Mouse (Mus musculus) hindbrain, embryonic 11.5 days (tissue): ENCODE measurements around the gene Hoxd3. TPM values are rescaled to one million over a fixed set of nuclear protein-coding genes. Genes with fewer than 3 reads are reported as not detected.

ENCODE experiments used
- ATAC-seq: fragments of 200-750 bp; cut with Nextera tagmentation; 2 replicates; pipeline ENCODE4 v1.8.0; 2017; ENCODE audit warnings: mild to moderate bottlenecking, moderate TSS enrichment, moderate library complexity; ENCODE audit not compliant: low FRiP score
- DNase-seq: peaks from one replicate; pipeline ENCODE4 v3.0.0-alpha.2; 2015; ENCODE audit warnings: low spot score
- H3K27ac ChIP-seq: fragments of 300-500 bp; sonication (generic); 2 replicates; pipeline ENCODE4 v1.5.1; 2014; ENCODE audit warnings: mild to moderate bottlenecking, low read depth, low read length
- H3K27me3 ChIP-seq: fragments of 300-500 bp; sonication (generic); 2 replicates; pipeline ENCODE4 v1.6.1; 2014; ENCODE audit warnings: mild to moderate bottlenecking, low read length, moderate library complexity, mixed read lengths; ENCODE audit not compliant: control insufficient read depth, insufficient read depth
- H3K36me3 ChIP-seq: fragments of 300-500 bp; sonication (generic); 2 replicates; pipeline ENCODE4 v1.6.1; 2014; ENCODE audit warnings: mild to moderate bottlenecking, low read length, moderate library complexity, mixed read lengths; ENCODE audit not compliant: control insufficient read depth, insufficient read depth
- H3K4me1 ChIP-seq: fragments of 300-500 bp; sonication (generic); replicated peaks from 2 replicates; pipeline ENCODE4 v1.6.1; 2014; ENCODE audit warnings: low read length, mixed read lengths; ENCODE audit not compliant: control insufficient read depth, insufficient read depth
- H3K4me2 ChIP-seq: fragments of 300-500 bp; sonication (generic); replicated peaks from 2 replicates; pipeline ENCODE4 v1.6.1; 2014; ENCODE audit warnings: mild to moderate bottlenecking, low read depth, low read length
- H3K4me3 ChIP-seq: fragments of 300-500 bp; sonication (generic); 2 replicates; pipeline ENCODE4 v1.5.1; 2014; ENCODE audit warnings: low read depth, low read length
- H3K9ac ChIP-seq: fragments of 300-500 bp; sonication (generic); 2 replicates; pipeline ENCODE4 v1.6.1; 2014; ENCODE audit warnings: low read depth, low read length
- H3K9me3 ChIP-seq: fragments of 300-500 bp; sonication (generic); 2 replicates; pipeline ENCODE4 v1.6.1; 2016; ENCODE audit warnings: low read length; ENCODE audit not compliant: control insufficient read depth
- WGBS: fragments of 180-500 bp; shearing (Covaris S2); extraction: QIAGEN DNeasy Blood & Tissue Kit; methylation state at CpG from one replicate; pipeline ENCODE4 v1.1.7; 2014; 5-methylcytosine and 5-hydroxymethylcytosine counted together
- polyA plus RNA-seq: library from polyadenylated mRNA; unstranded; fragments of >200 nt; fragmentation: Nextera tagmentation; extraction: Ambion mirVana; gene quantifications from 2 replicates; pipeline ENCODE4 v1.2.1, GENCODE M21; 2014

Hoxd3 gene
- 49.5 and 58.0 TPM in 2 replicates for polyA plus RNA-seq

GRCm38 (mm10) chr2:74711721-74712621 lies at the start of gene Hoxd3, which contains the start of gene Hoxd4:
Gene Hoxd3 (plus strand): TSS chr2:74711927.
Gene Hoxd4 (plus strand): TSS chr2:74711929.
- Histone ChIP-seq H3K4me2 (peak within 1 kb of the TSS; percentile 32), H3K9ac (no peak within 1 kb of the TSS), H3K4me1 (no peaks in the 10 kb centered on the region), H3K4me3 (peak within 1 kb of the TSS; percentile 17; the same call in 1 of the 2 replicates), H3K9me3 (no peaks in the 10 kb centered on the region), H3K36me3 (no peaks in the 10 kb centered on the region), H3K27ac (no peak within 1 kb of the TSS), H3K27me3 (peaks cover 86% of the 10 kb centered on the region)
- DNase-seq, result no peak
- ATAC-seq, result no peak
- WGBS, result 0% methylated on average over 63 of the region's 65 CpGs

GRCm38 (mm10) chr2:74663291-74663925 lies 48.3 kb upstream of the Hoxd3 start:
- DNase-seq, result peak; percentile 77
- no peak for ATAC-seq
- 5% methylated on average over 18 of the region's 18 CpGs for WGBS
- peaks cover 5% of the 10 kb centered on the region; the same call in 1 of the 2 replicates for H3K4me1 ChIP-seq
- no peak overlapping the region for H3K9ac ChIP-seq
- no peaks in the 10 kb centered on the region for H3K36me3 ChIP-seq
- H3K27ac ChIP-seq, result no peak overlapping the region
- H3K4me2 ChIP-seq, result no peak overlapping the region
- H3K9me3 ChIP-seq, result no peaks in the 10 kb centered on the region
- H3K27me3 ChIP-seq, result peaks cover 96% of the 10 kb centered on the region
- no peak overlapping the region for H3K4me3 ChIP-seq

- H3K36me3 ChIP-seq, result no peaks in the 10 kb centered on the region
- ATAC-seq, result no peak
- no peak overlapping the region for H3K27ac ChIP-seq
- H3K4me2 ChIP-seq, result no peak overlapping the region
- peaks cover 91% of the 10 kb centered on the region for H3K27me3 ChIP-seq
- H3K9ac ChIP-seq, result no peak overlapping the region
- 3% methylated on average over 7 of the region's 7 CpGs for WGBS
- DNase-seq, result no peak
- 0 out of 2 replicates have a peak, but pooled peaks cover 5% of the 10 kb centered on the region for H3K4me1 ChIP-seq
- no peaks in the 10 kb centered on the region for H3K9me3 ChIP-seq
- H3K4me3 ChIP-seq, result no peak overlapping the region
Observed at GRCm38 (mm10) chr2:74666411-74666810, 45.3 kb upstream of the Hoxd3 start.

GRCm38 (mm10) chr2:74667191-74667841 lies 44.4 kb upstream of the Hoxd3 start:
- Histone ChIP-seq H3K9ac (no peak overlapping the region), H3K9me3 (no peaks in the 10 kb centered on the region), H3K27me3 (peaks cover 91% of the 10 kb centered on the region), H3K4me2 (no peak overlapping the region), H3K4me1 (0 out of 2 replicates have a peak, but pooled peaks cover 2% of the 10 kb centered on the region), H3K27ac (no peak overlapping the region), H3K4me3 (no peak overlapping the region), H3K36me3 (no peaks in the 10 kb centered on the region)
- WGBS, result 1% methylated on average over 36 of the region's 36 CpGs
- ATAC-seq (no peak), DNase-seq (no peak)

- ATAC-seq (peak; percentile 53), DNase-seq (no peak)
- H3K27ac ChIP-seq, result no peak within 1 kb of the TSS
- WGBS, result 0% methylated on average over 7 of the region's 51 CpGs
- peaks cover 91% of the 10 kb centered on the region for H3K27me3 ChIP-seq
- H3K9ac ChIP-seq, result no peak within 1 kb of the TSS
- H3K4me2 ChIP-seq, result peak within 1 kb of the TSS; percentile 60
- H3K4me3 ChIP-seq, result peak within 1 kb of the TSS; percentile 33
- H3K36me3 ChIP-seq, result no peaks in the 10 kb centered on the region
- 0 out of 2 replicates have a peak, but pooled peaks cover 4% of the 10 kb centered on the region for H3K4me1 ChIP-seq
- no peaks in the 10 kb centered on the region for H3K9me3 ChIP-seq
Observed at GRCm38 (mm10) chr2:74667842-74668357, 43.8 kb upstream of the Hoxd3 start, which contains the start of gene Hoxd13. Gene Hoxd13 (plus strand): TSS chr2:74668310.

GRCm38 (mm10) chr2:74668370-74669229 lies 43.1 kb upstream of the Hoxd3 start:
- Histone ChIP-seq H3K4me1 (0 out of 2 replicates have a peak, but pooled peaks cover 4% of the 10 kb centered on the region), H3K27me3 (peaks cover 91% of the 10 kb centered on the region), H3K4me3 (peak overlapping the region; percentile 33), H3K4me2 (peak overlapping the region; percentile 60), H3K9ac (no peak overlapping the region), H3K27ac (no peak overlapping the region), H3K36me3 (no peaks in the 10 kb centered on the region), H3K9me3 (no peaks in the 10 kb centered on the region)
- under 1% methylated on average over 51 of the region's 74 CpGs for WGBS
- DNase-seq, result no peak
- peak; percentile 56 for ATAC-seq

GRCm38 (mm10) chr2:74669230-74669578 lies 42.5 kb upstream of the Hoxd3 start:
- Histone ChIP-seq H3K27me3 (peaks cover 91% of the 10 kb centered on the region), H3K4me3 (no peak overlapping the region), H3K4me1 (0 out of 2 replicates have a peak, but pooled peaks cover 4% of the 10 kb centered on the region), H3K9me3 (no peaks in the 10 kb centered on the region), H3K36me3 (no peaks in the 10 kb centered on the region), H3K4me2 (no peak overlapping the region), H3K9ac (no peak overlapping the region), H3K27ac (no peak overlapping the region)
- no peak for ATAC-seq
- WGBS, result 5% methylated on average over 3 of the region's 3 CpGs
- DNase-seq, result no peak
